Mouse (Mus musculus) CH12.LX (cell line): ENCODE data around the gene Tbc1d15. TPM values are rescaled to one million over a fixed set of nuclear protein-coding genes. Genes with fewer than 3 reads are reported as not detected.
"Not testable (repeated sequence)": the region's sequence is repeated elsewhere in the genome, so short reads cannot be mapped to it uniquely, and the experiment has no call there.

Source experiments
- DNase-seq: peaks from one replicate; pipeline ENCODE4 v3.0.0-alpha.2; 2013; ENCODE audit errors: extremely low read depth
- H3K27ac ChIP-seq: 2 replicates; pipeline ENCODE4 v1.5.1; 2012; ENCODE audit warnings: low read depth, mild to moderate bottlenecking, control low read depth, moderate library complexity; ENCODE audit not compliant: insufficient read depth
- H3K27me3 ChIP-seq: replicated peaks from 2 replicates; pipeline ENCODE3; 2012; ENCODE audit warnings: inconsistent platforms
- H3K36me3 ChIP-seq, 2 experiments: replicated peaks in 1 of 2; 2 replicates each; pipeline versions ENCODE3 to v1.6.1; 2012; ENCODE audit warnings: inconsistent platforms in 1 of 2, low read length in 1 of 2, mild to moderate bottlenecking in 1 of 2, mixed read lengths in 1 of 2, moderate library complexity in 1 of 2; ENCODE audit not compliant: control insufficient read depth in 1 of 2, insufficient read depth in 1 of 2
- H3K4me1 ChIP-seq, 2 experiments: 2 replicates each; pipeline ENCODE4 v1.6.1; 2012; ENCODE audit warnings: inconsistent platforms in 1 of 2, moderate library complexity in 1 of 2; ENCODE audit not compliant: insufficient read depth in 2 of 2, control insufficient read depth in 1 of 2
- H3K4me2 ChIP-seq: 2 replicates; pipeline ENCODE4 v1.6.1; 2012; ENCODE audit warnings: low read depth, mild to moderate bottlenecking, control low read depth; ENCODE audit not compliant: poor library complexity, insufficient read depth, severe bottlenecking
- H3K4me3 ChIP-seq, 3 experiments: fragments of 150-350 bp in 1 of 3; sonication (generic) in 1 of 3; replicated peaks in 1 of 3; 2 replicates each; pipeline versions ENCODE3 to v1.5.1; 2011 to 2012; ENCODE audit warnings: low read depth in 2 of 3, low read length in 2 of 3, mild to moderate bottlenecking in 2 of 3, moderate library complexity in 2 of 3, control low read depth in 1 of 3, improper control_type of control experiment in 1 of 3, inconsistent platforms in 1 of 3, mixed read lengths in 1 of 3; ENCODE audit not compliant: poor library complexity in 1 of 3
- H3K79me2 ChIP-seq: replicated peaks from 2 replicates; pipeline ENCODE4 v1.6.1; 2012; ENCODE audit warnings: mild to moderate bottlenecking, moderate library complexity; ENCODE audit not compliant: control insufficient read depth, poor library complexity, insufficient read depth, severe bottlenecking; ENCODE audit errors: extremely low read depth
- H3K9ac ChIP-seq: 2 replicates; pipeline ENCODE4 v1.6.1; 2012; ENCODE audit warnings: low read depth, mild to moderate bottlenecking, control low read depth, moderate library complexity; ENCODE audit not compliant: insufficient read depth
- H3K9me3 ChIP-seq: replicated peaks from 2 replicates; pipeline ENCODE3; 2012; ENCODE audit warnings: low read length, inconsistent platforms, mixed read lengths
- CHD1 ChIP-seq: IDR thresholded peaks from 2 replicates; pipeline ENCODE4 v1.6.1; 2012; ENCODE audit warnings: low read depth, low read length, improper control_type of control experiment, inconsistent platforms
- CHD2 ChIP-seq: IDR thresholded peaks from 2 replicates; pipeline ENCODE4 v1.6.1; 2011; ENCODE audit warnings: low read length, improper control_type of control experiment
- CTCF ChIP-seq, 2 experiments: IDR thresholded peaks in 1 of 2; conservative IDR thresholded peaks in 1 of 2; 2 replicates each; pipeline ENCODE4 v1.5.1; 2011 to 2012; ENCODE audit warnings: low read depth in 2 of 2, low read length in 2 of 2, improper control_type of control experiment in 1 of 2, inconsistent platforms in 1 of 2, mild to moderate bottlenecking in 1 of 2, moderate library complexity in 1 of 2
- E2F4 ChIP-seq: IDR thresholded peaks from 2 replicates; pipeline ENCODE4 v1.6.1; 2011; ENCODE audit warnings: low read depth, low read length, improper control_type of control experiment; ENCODE audit not compliant: insufficient replicate concordance
- HCFC1 ChIP-seq: IDR thresholded peaks from 2 replicates; pipeline ENCODE4 v1.6.1; 2012; ENCODE audit warnings: low read depth, mild to moderate bottlenecking, inconsistent platforms, low read length, improper control_type of control experiment
- JUND ChIP-seq: conservative IDR thresholded peaks from 2 replicates; pipeline ENCODE4 v1.6.1; 2011; ENCODE audit warnings: low read depth, low read length, improper control_type of control experiment
- MAX ChIP-seq: IDR thresholded peaks from 2 replicates; pipeline ENCODE4 v1.6.1; 2011; ENCODE audit warnings: low read length, improper control_type of control experiment
- MAZ ChIP-seq: IDR thresholded peaks from 2 replicates; pipeline ENCODE4 v1.6.1; 2012; ENCODE audit warnings: low read depth, mild to moderate bottlenecking, inconsistent platforms, low read length, improper control_type of control experiment, moderate library complexity
- MEF2A ChIP-seq: IDR thresholded peaks from 2 replicates; pipeline ENCODE4 v1.6.1; 2014; ENCODE audit warnings: low read depth, mild to moderate bottlenecking, inconsistent platforms, low read length, improper control_type of control experiment, borderline replicate concordance
- MXI1 ChIP-seq: IDR thresholded peaks from 2 replicates; pipeline ENCODE4 v1.6.1; 2011; ENCODE audit warnings: mild to moderate bottlenecking, low read depth, low read length, improper control_type of control experiment
- POLR2AphosphoS2 ChIP-seq: IDR thresholded peaks from 2 replicates; pipeline ENCODE4 v1.6.1; 2011; ENCODE audit warnings: low read depth, low read length, improper control_type of control experiment
- RAD21 ChIP-seq: IDR thresholded peaks from 2 replicates; pipeline ENCODE4 v1.6.1; 2011; ENCODE audit warnings: low read depth, mild to moderate bottlenecking, low read length, improper control_type of control experiment, moderate library complexity
- RCOR1 ChIP-seq: conservative IDR thresholded peaks from 2 replicates; pipeline ENCODE4 v1.6.1; 2012; ENCODE audit warnings: low read depth, mild to moderate bottlenecking, inconsistent platforms, low read length, improper control_type of control experiment
- SIN3A ChIP-seq: IDR thresholded peaks from 2 replicates; pipeline ENCODE4 v1.6.1; 2012; ENCODE audit warnings: low read length, improper control_type of control experiment, inconsistent platforms
- SMC3 ChIP-seq: IDR thresholded peaks from 2 replicates; pipeline ENCODE4 v1.6.1; 2011; ENCODE audit warnings: low read depth, low read length, improper control_type of control experiment
- UBTF ChIP-seq: IDR thresholded peaks from 2 replicates; pipeline ENCODE4 v1.6.1; 2012; ENCODE audit warnings: low read depth, mild to moderate bottlenecking, inconsistent platforms, low read length, improper control_type of control experiment, moderate library complexity
- ZC3H11A ChIP-seq: IDR thresholded peaks from 2 replicates; pipeline ENCODE4 v1.6.1; 2012; ENCODE audit warnings: low read depth, mild to moderate bottlenecking, inconsistent platforms, low read length, improper control_type of control experiment
- ZMIZ1 ChIP-seq: IDR thresholded peaks from 2 replicates; pipeline ENCODE4 v1.6.1; 2012; ENCODE audit warnings: low read depth, mild to moderate bottlenecking, inconsistent platforms, low read length, improper control_type of control experiment
- ZNF384 ChIP-seq: IDR thresholded peaks from 2 replicates; pipeline ENCODE4 v1.6.1; 2012; ENCODE audit warnings: low read depth, low read length, improper control_type of control experiment, inconsistent platforms
- dilution Hi-C: fragments of 300-500 bp; cut with MboI; formaldehyde crosslinking; loops from 2 replicates; pipeline ENCODE4 v1.14.3; 2020; ENCODE audit warnings: low sequenced_read_pairs; ENCODE audit not compliant: extremely low pct_unique_long_range_greater_than_20kb, extremely low pct_ligation_motif_present
- in situ Hi-C: fragments of 300-500 bp; cut with MboI; formaldehyde crosslinking; loops from 3 replicates; pipeline ENCODE4 v1.14.3; 2019; ENCODE audit warnings: low sequenced_read_pairs, low pct_ligation_motif_present, low pct_unique_long_range_greater_than_20kb, mixed read lengths
- polyA plus RNA-seq: library from polyadenylated mRNA; unstranded; fragments of >175 nt; gene quantifications from 2 replicates; pipeline ENCODE4 v1.2.1, GENCODE M21; 2012; ENCODE audit warnings: low read depth; ENCODE audit not compliant: insufficient read length
- total RNA-seq, 2 experiments: library from RNA; depleted of rRNA; stranded (reverse); fragments of 300-350 nt in 1 of 2; fragments of >200 nt in 1 of 2; gene quantifications; 2 replicates each; pipeline ENCODE4 v1.2.3; 2012 to 2014

Gene Tbc1d15
- total and polyA plus RNA-seq, 3 experiments: 13.4 to 59.5 (median 23.3) TPM

GRCm38 (mm10) chr10:115184697-115185096, 66.6 kb downstream of the Tbc1d15 start, which contains the start of gene Tph2 (continued):
- TF ChIP-seq SMC3: peak; percentile 67
- no peak for TF ChIP-seq CHD2
- no peak for TF ChIP-seq UBTF
- TF ChIP-seq HCFC1: no peak
- peak; percentile 98 for TF ChIP-seq SIN3A
- no peak for TF ChIP-seq RCOR1
- no peak for TF ChIP-seq MEF2A
- no peak for TF ChIP-seq ZC3H11A
- no peak for TF ChIP-seq MAZ

- no peak overlapping the region for H3K4me3 ChIP-seq
- DNase-seq: no peak
- no peaks in the 10 kb centered on the region for H3K79me2 ChIP-seq
- H3K27me3 ChIP-seq: peaks cover 6% of the 10 kb centered on the region
- no peak overlapping the region for H3K4me2 ChIP-seq
- no peaks in the 10 kb centered on the region for H3K36me3 ChIP-seq
- no peaks in the 10 kb centered on the region for H3K9me3 ChIP-seq
- in situ Hi-C loops: no loop called here
- dilution Hi-C loops: no loop called here
- no peak overlapping the region for H3K9ac ChIP-seq
- H3K27ac ChIP-seq: no peak overlapping the region
- peaks cover 0 to 3% of the 10 kb centered on the region in 2 experiments; a peak in 1 of 4 replicates for H3K4me1 ChIP-seq
- TF ChIP-seq CHD1: no peak
- no peak for TF ChIP-seq POLR2AphosphoS2
- TF ChIP-seq MAX: no peak
- TF ChIP-seq RAD21: no peak
- TF ChIP-seq SIN3A: no peak
- no peak for TF ChIP-seq MXI1
- TF ChIP-seq ZMIZ1: no peak
- no peak for TF ChIP-seq ZNF384
- TF ChIP-seq E2F4: no peak
- TF ChIP-seq JUND: no peak
- no peak for TF ChIP-seq CTCF (conservative IDR thresholded peaks at IDR 0.05 in 1 of 2, IDR thresholded peaks at IDR 0.05 in 1 of 2; ENCODE audit: low read depth in 2 of 2, low read length in 2 of 2)
Measured at GRCm38 (mm10) chr10:115181034-115181433, 70.2 kb downstream of the Tbc1d15 start.

GRCm38 (mm10) chr10:115178019-115178418, 73.2 kb downstream of the Tbc1d15 start:
- H3K79me2 ChIP-seq, H3K9ac ChIP-seq, H3K36me3 ChIP-seq, in situ Hi-C loops, H3K4me3 ChIP-seq, H3K27me3 ChIP-seq, H3K9me3 ChIP-seq, H3K4me2 ChIP-seq, H3K4me1 ChIP-seq, H3K27ac ChIP-seq, dilution Hi-C loops: not testable (repeated sequence)
- DNase-seq: peak; percentile 32
- TF ChIP-seq RAD21 (peak; percentile 17; the same call in 1 of the 2 replicates), CTCF (conservative IDR thresholded peaks at IDR 0.05 in 1 of 2, IDR thresholded peaks at IDR 0.05 in 1 of 2; ENCODE audit: low read depth in 2 of 2, low read length in 2 of 2) (peak in 1 of 2 experiments; percentile 67; a peak in 2 of 4 replicates)
